Mouse (Mus musculus): ENCODE data around the gene Ppp1r14b.

The Ppp1r14b gene

DNA sequence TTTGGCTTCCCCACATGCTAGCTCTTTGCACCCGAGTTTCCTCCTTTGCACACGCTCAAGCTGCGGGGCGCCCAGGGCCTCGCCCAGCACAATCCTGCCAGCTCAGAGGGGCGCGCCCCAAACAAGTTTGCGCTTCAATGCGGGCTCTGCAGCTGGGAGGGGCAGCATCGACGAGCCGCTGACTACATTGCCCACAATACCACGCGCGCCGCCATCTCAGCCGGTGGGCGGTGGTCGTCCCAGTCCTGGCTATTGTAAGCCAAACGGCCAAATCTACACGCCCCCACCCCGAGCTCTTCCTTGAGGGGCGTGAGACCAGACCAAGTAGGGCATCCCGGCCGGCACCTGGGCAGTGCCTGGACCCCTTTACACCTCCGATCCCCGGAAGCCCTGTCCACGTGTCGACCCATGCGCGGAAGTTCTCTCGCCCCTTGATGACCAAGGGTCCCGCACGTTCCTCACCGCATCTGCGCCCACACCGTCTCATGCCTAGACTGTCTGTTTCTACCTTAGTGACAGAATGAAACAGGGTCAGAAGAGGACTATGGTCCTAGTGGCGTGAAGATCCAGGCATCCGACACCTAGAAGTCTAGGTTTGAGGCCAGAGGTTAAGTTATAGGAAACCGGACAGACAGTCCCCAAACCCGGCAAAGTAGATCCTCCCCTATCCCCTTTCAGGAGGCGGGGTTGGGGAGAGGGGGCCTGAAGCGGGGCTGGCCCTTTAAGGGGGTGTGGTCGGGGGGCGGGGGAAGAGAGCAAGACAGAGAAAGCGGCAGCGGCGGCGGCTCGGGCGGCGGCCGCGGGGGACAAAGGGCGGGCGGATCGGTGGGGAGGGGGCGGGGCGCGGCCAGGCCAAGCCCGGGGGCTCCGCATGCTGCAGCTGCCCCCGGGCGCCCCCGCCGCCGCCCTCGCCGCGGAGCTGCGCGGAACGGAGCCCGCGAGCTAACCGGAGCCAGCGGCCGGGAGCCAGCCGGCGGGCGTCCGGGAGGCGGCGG is at the start of gene Ppp1r14b:
Gene Ppp1r14b (plus strand): TSS at position 758 of the 995 bp plus-strand sequence.
- peak; percentile 96 for DNase-seq (ENCODE audit: low read depth, low spot score)

DNA sequence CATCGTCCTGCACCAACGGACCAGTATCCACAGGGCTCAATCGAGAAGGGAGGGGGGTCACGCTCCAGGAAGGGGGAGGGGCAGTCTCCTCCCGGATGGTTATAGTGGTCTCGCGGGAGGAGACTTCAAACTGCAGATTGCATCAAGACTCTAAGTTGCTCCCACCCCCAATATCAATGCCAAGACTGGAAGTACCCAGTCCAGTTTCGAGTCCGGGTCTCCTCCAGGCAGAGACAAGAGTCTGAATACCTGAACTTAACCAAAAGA is 49.5 kb upstream of the Ppp1r14b start, which contains the start of gene Catsperz:
Gene Catsperz (minus strand): TSS at position 74 of the 267 bp plus-strand sequence.
- DNase-seq (ENCODE audit: low read depth, low spot score): no peak

GRCm38 (mm10) chr19:6925611-6926329 is 49.0 kb upstream of the Ppp1r14b start:
- peak; percentile 57 for DNase-seq (ENCODE audit: low read depth, low spot score)

GRCm38 (mm10) chr19:6926559-6927255 is 48.1 kb upstream of the Ppp1r14b start:
- no peak for DNase-seq (ENCODE audit: low read depth, low spot score)

DNA sequence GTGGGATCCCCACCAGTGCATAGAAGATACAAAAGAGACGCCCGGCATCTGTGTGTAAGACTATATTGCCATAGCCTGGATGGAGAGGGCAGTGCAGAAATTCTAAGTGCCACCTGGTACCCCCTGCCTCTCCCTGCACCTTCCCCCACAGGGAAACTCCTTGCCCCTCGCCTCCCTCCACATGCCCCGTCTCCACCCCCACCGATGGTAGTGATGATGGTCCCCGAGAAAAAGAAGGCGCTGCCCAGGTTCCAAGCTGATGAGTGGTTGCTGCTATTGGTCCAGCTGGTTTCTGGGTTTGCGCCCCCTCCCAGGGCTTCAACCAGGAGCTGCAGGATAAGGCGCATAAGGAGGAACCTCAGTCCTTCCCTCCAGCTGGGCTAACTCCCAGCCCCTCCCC is 46.7 kb upstream of the Ppp1r14b start:
- DNase-seq (ENCODE audit: low read depth, low spot score): no peak

DNA sequence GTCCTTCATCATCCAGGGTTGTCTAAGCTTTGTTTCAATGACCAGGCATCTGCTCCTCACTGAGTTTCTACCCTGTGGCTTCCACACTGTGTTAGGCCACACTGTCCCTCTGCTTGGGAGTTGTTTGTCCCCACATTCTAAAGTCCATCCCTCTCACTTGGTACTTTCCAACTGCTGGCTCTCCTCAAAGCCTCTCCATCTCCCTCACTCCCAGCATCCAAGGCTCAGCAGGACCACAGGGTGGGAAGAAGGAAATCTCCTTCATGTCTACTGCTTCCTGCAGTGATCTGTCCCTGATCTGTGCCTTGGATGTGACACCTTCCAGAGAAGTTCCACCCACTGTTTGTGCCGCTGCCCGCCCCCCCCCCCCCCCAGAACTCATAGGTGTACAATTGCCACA is 43.8 kb upstream of the Ppp1r14b start:
- no peak for DNase-seq (ENCODE audit: low read depth, low spot score)

DNA sequence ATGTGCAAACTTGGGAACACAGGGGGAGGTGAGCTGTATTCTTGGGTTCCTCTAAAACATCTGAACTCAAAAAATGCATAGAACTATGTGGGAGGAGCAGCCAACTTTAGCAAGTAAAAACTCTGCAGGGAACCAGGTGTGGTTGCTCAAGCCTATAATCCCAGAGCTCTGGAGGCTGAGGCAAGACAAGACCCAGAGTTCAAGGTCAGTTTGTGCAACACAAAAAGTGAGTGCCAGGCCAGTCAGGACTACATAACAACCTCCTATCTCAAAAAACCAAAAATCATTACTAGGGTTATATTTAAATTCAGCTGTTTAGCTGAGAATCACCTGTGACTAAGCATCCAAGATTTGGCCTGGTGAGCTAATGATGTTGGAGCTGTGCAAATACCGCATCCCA is 42.8 kb upstream of the Ppp1r14b start:
- DNase-seq (ENCODE audit: low read depth, low spot score): no peak

GRCm38 (mm10) chr19:6933102-6933435 is 41.7 kb upstream of the Ppp1r14b start:
- DNase-seq (ENCODE audit: low read depth, low spot score): no peak

- DNase-seq (ENCODE audit: low read depth, low spot score): peak; percentile 51
Measured at GRCm38 (mm10) chr19:6933436-6934194, 41.2 kb upstream of the Ppp1r14b start.

DNA sequence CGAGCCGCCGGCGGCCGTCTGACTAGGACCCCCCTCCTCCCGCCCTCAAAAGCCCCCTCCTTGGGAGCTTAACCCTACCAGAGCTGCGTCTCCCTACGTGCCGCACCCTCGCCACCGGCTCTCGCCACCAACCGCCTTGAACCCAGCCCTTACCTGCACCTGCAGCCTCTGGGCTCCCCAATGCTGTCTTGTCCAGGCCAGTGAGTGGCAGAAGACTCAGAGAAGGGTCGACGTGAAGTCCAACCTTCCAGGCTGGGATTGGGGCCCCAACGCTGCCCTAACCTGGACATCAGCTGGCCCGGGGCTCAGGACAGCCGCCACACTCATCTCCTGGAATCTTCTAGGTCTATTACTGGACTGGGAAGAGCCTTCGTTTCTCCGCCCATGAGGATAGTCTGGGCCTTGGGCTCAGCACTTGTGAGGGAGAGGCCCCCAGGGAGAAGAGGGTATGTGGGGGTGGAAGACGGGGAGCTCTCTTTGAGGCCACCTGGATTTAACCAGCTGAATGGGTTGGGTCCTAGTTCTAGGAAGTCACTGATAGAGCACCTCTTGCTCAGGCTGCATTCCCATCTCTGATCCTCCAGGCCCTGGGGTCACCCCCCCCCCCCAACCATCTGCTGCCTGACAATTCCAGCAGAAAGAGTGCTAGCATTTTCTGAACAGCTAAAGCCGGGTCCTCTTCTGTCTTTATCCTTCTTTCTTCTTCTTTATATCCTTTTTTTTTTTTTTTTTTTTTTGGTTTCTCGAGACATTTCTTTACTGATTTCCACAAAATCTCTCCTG is 40.4 kb upstream of the Ppp1r14b start, which contains the start of gene Kcnk4:
Gene Kcnk4 (minus strand): TSS at position 321 of the 783 bp plus-strand sequence.
- no peak for DNase-seq (ENCODE audit: low read depth, low spot score)

GRCm38 (mm10) chr19:6936299-6936698 is 38.5 kb upstream of the Ppp1r14b start:
- peak; percentile 75 for DNase-seq (ENCODE audit: low read depth, low spot score)

DNA sequence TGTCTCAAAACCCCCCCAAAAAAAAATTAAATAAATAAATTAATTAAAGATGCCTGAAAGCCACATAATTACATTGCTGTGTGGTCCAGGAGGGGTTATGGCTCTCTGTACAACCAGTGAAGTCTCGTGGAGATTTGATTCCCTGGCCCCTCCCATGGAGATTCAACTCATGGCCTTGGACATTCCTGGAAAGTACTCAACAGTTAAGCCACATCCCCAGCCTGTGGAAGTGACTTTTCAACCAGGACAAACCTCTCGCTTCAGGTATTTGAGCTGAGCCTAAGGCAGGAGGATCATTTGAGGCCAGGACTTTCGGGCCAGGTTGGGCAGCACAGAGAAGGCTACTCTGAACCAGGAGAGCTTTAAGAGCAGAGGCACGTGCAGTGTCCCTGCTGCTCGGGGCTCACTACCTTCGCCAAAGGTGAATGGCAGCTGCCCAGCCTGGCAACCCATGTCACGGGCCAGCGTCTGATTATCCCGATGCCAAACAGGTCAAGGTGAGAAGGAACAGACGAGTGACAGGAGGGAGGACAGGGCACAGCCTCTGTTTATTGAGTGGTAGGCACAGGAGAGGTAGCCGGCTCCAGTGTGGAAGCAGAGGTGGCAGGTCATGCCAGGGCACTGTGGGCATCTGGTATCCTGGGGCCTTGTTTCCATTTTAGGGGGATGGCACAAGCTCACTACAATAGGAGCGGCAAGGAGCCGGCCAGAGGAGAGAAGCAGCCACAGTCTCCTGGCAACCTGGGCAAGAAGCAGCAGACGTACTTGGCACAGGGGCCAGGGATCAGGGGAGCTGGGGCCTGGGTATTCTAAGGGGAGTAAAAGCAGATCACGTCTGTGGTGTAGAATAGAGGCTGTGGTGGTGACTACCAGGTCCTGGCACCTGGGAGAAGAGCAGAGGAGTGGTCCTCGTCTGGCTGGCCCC is 37.0 kb upstream of the Ppp1r14b start:
- no peak for DNase-seq (ENCODE audit: low read depth, low spot score)

DNA sequence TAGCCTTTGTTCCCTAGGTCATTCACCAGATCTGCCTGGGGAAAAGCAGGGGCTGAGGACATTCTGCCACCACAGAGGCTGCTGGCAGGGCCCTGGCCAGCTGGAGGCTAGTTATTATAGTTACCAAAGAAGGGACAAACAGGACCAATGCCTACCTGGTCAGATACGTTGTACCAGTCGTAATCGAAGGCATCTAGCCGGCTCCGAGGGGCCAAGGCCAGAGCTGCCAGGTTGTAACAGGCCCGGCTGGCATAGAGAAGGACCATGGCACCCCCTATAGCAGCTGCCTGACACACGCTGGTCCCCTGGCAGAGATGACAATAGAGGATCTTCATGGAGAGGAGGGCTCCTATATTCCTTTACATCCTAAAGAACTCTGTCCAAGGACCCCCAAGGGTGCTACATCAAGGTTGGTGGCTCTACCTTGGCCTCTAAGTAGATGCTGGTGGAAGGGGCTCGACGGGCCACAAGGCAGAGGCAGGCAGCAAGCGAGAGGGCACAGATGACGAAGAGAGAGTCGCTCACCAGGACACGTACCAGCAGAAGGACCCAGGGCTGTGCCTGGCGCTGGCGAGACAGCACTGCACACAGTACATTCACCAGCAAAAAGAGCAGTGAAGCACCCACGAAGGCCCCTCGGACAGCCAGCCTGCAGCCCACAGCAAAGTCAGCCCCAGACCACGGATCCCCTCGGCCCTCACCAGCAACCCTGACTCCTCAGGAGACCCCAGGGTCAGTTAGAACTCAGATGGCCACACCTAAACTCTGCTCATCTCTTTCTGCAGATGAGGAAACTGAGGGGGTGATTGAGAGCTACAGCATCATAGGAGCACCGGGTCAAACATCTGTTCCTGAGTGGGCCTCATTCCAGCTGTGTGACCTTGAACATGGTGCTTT is 35.4 kb upstream of the Ppp1r14b start:
- DNase-seq (ENCODE audit: low read depth, low spot score): no peak

DNA sequence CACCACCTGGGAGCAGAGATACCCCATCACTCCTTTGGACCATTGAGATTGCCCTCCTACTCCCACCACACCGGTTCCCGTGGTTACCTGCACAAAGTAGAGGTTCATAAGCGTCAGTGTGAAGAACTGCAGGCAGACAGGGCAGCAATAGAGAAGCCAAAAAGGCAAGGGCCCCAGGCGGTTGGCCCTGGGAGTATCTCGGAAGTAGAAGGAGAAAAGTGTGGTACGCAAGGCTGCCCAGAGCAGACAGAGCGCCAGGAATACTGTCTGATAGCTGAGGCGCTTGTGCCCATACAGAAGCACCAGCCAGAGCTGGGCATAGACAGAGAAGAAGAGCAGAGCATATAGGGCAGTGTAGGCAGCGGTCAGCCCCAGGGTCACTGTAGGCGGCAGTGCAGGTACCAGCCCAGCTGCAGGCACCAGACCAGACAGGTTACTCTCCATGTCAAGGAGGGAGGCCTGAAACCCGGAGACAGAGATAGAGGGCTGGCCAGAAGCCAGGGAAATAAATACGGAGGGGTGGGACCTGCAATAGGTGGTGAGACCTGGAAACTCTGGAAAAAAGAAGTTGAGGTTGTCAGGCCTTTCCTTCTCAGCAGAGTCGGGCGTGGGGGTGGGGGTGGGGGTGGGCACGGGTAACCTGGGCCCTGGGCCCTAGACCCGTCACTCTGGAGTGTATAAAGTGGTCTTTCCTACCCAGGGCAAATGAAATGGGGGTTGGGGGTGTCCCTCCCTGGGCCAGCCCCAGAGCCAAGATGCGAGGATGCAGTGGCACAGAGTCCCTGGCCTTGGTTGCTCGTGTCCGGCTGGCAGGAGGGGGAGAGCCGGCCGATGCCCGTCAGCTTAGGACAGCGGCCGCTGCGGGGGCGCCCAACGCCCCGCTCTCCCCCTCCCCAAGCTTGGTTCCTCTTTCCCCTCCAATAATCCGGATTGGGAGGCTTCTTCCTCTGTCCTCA is 34.1 kb upstream of the Ppp1r14b start:
- no peak for DNase-seq (ENCODE audit: low read depth, low spot score)

GRCm38 (mm10) chr19:6941372-6942248 is 33.2 kb upstream of the Ppp1r14b start, which contains the start of gene Bad:
Gene Bad (plus strand): TSS chr19:6941861.
- DNase-seq (ENCODE audit: low read depth, low spot score): peak; percentile 96

DNA sequence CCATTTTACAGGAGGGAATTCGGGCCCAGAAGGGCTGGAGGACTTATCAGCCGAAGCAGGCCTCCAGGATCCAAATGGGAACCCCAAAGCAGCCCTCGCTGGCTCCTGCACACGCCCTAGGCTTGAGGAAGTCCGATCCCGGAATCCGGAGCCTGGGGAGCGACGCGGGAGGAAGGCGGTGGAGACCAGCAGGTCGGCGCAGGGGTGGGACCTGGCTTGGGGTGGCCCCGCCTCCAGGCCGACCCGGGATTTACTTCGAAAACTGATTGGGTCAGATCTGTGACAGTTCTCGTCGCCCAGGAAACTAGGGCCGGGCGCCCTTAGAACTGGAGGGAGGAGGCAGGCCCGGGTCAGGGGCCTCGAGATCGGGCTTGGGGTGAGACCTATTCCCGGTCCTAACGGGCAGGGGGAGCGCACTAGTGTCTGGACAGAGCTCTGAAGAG is 32.5 kb upstream of the Ppp1r14b start, which contains the start of gene Gpr137:
Gene Gpr137 (minus strand): TSS at position 232 of the 443 bp plus-strand sequence.
- peak; percentile 97 for DNase-seq (ENCODE audit: low read depth, low spot score)
